Comparison of ENCODE assay signal across 1 mouse cellular context in the genomic region with DNA sequence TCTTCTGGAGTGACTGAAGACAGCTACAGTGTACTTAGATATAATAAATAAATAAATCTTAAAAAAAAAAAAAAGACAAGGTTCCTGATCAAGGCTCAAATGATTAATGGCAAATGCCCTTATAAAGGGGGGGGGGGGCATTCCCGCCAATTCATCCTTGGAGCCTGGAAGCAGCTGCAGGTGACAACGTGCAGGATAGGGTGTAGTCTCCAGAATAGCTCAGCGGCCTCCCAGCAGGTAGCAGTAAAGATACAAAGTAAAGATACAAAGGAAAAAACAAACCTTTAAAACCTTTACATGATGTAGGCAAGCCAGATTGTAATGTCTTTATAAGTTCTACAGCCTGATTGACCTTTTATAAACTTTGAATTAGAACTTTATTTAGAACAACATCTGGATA. TPM values are rescaled to one million over a fixed set of nuclear protein-coding genes. Genes with fewer than 3 reads are reported as not detected.
"Had no signal": no experiment of that assay in that cellular context is flagged by ENCODE, and none has a peak within 500 bp of the region (broad histone marks: within the 10 kb centered on the region; RNA-seq: fewer than 3 reads in every experiment).

No protein-coding gene starts in this region.

RNA-seq across cellular contexts. Expression of a gene that starts 28.0 kb away (rescaled TPM):
- polyA plus RNA-seq: inflammation-experienced regulatory T-cells, adult 6 months had no signal
